Mouse (Mus musculus) brown adipose tissue, adult 24 weeks (tissue): Measurements from ENCODE around the gene Unc119. TPM values are rescaled to one million over a fixed set of nuclear protein-coding genes. Genes with fewer than 3 reads are reported as not detected.

Source experiments
- H3K27ac ChIP-seq: fragments of 200-500 bp; replicated peaks from 2 replicates; pipeline ENCODE4 v1.5.1; 2012; ENCODE audit warnings: low read depth, mild to moderate bottlenecking, low read length
- H3K4me1 ChIP-seq: fragments of 200-500 bp; 2 replicates; pipeline ENCODE4 v1.6.1; 2012; ENCODE audit warnings: low read length, mixed read lengths; ENCODE audit not compliant: control insufficient read depth, insufficient read depth, insufficient read length
- H3K4me3 ChIP-seq: fragments of 200-500 bp; 2 replicates; pipeline ENCODE4 v1.5.1; 2012; ENCODE audit warnings: low read depth, mild to moderate bottlenecking, low read length, moderate library complexity; ENCODE audit not compliant: insufficient read depth
- polyA plus RNA-seq: library from polyadenylated mRNA; stranded (reverse); fragments of >200 nt; gene quantifications from 2 replicates; pipeline ENCODE4 v1.2.4, GENCODE M21; 2012; ENCODE audit not compliant: missing spikeins, insufficient read depth, insufficient read length

The Unc119 gene
- polyA plus RNA-seq, 1 experiment, result 30.7 TPM

GRCm38 (mm10) chr11:78327634-78328511 lies 15.4 kb upstream of the Unc119 start, which contains the start of gene Pigs:
TSS of gene Pigs (plus strand) at chr11:78328415.
- Histone ChIP-seq H3K27ac (peak within 1 kb of the TSS; percentile 79), H3K4me1 (peaks cover 3% of the 10 kb centered on the region; the same call in 1 of the 2 replicates), H3K4me3 (peak within 1 kb of the TSS; percentile 97)

- H3K4me1 ChIP-seq, result no peaks in the 10 kb centered on the region
- peak overlapping the region; percentile 97 for H3K4me3 ChIP-seq
- no peak overlapping the region for H3K27ac ChIP-seq
Measured at GRCm38 (mm10) chr11:78328512-78329056, 14.7 kb upstream of the Unc119 start.

GRCm38 (mm10) chr11:78332676-78333075 lies 10.6 kb upstream of the Unc119 start:
- Histone ChIP-seq H3K27ac (no peak overlapping the region), H3K4me3 (no peak overlapping the region), H3K4me1 (no peaks in the 10 kb centered on the region)

- Histone ChIP-seq H3K4me1 (no peaks in the 10 kb centered on the region), H3K4me3 (no peak overlapping the region), H3K27ac (no peak overlapping the region)
Measured at GRCm38 (mm10) chr11:78333992-78334391, 9.3 kb upstream of the Unc119 start.

- Histone ChIP-seq H3K4me1 (no peaks in the 10 kb centered on the region), H3K4me3 (no peak overlapping the region), H3K27ac (no peak overlapping the region)
Measured at GRCm38 (mm10) chr11:78337040-78337439, 6.2 kb upstream of the Unc119 start.

GRCm38 (mm10) chr11:78341702-78342101 lies 1.6 kb upstream of the Unc119 start:
- H3K27ac ChIP-seq, result no peak overlapping the region
- peaks cover 22% of the 10 kb centered on the region for H3K4me1 ChIP-seq
- H3K4me3 ChIP-seq, result no peak overlapping the region

GRCm38 (mm10) chr11:78344328-78344889 lies 1.1 kb downstream of the Unc119 start:
- H3K4me1 ChIP-seq, result peaks cover 28% of the 10 kb centered on the region
- H3K4me3 ChIP-seq, result peak overlapping the region; percentile 72
- H3K27ac ChIP-seq, result peak overlapping the region; percentile 66

- H3K4me3 ChIP-seq, result peak overlapping the region; percentile 72; the same call in 1 of the 2 replicates
- peaks cover 32% of the 10 kb centered on the region for H3K4me1 ChIP-seq
- peak overlapping the region; percentile 66 for H3K27ac ChIP-seq
Measured at GRCm38 (mm10) chr11:78344890-78345715, 1.8 kb downstream of the Unc119 start.

GRCm38 (mm10) chr11:78345801-78346200 lies 2.5 kb downstream of the Unc119 start:
- peaks cover 32% of the 10 kb centered on the region for H3K4me1 ChIP-seq

GRCm38 (mm10) chr11:78346326-78347069 lies 3.2 kb downstream of the Unc119 start:
- Histone ChIP-seq H3K4me1 (peaks cover 32% of the 10 kb centered on the region), H3K27ac (peak overlapping the region; percentile 66), H3K4me3 (no peak overlapping the region)

More at GRCm38 (mm10) chr11:78345801-78346200, 2.5 kb downstream of the Unc119 start:
- H3K27ac ChIP-seq, result peak overlapping the region; percentile 66
- H3K4me3 ChIP-seq, result no peak overlapping the region

- H3K4me3 ChIP-seq, result no peak overlapping the region
- peaks cover 32% of the 10 kb centered on the region for H3K4me1 ChIP-seq
- no peak overlapping the region for H3K27ac ChIP-seq
Measured at GRCm38 (mm10) chr11:78347070-78347754, 3.9 kb downstream of the Unc119 start.

GRCm38 (mm10) chr11:78347908-78348307 lies 4.6 kb downstream of the Unc119 start:
- no peak overlapping the region for H3K27ac ChIP-seq
- peaks cover 32% of the 10 kb centered on the region for H3K4me1 ChIP-seq
- H3K4me3 ChIP-seq, result no peak overlapping the region

- H3K27ac ChIP-seq, result no peak overlapping the region
- H3K4me1 ChIP-seq, result peaks cover 34% of the 10 kb centered on the region
- no peak overlapping the region for H3K4me3 ChIP-seq
Measured at GRCm38 (mm10) chr11:78348474-78348873, 5.2 kb downstream of the Unc119 start.
